Mouse (Mus musculus) liver, embryonic 12.5 days (tissue): ENCODE measurements around the gene Syt17. TPM values are rescaled to one million over a fixed set of nuclear protein-coding genes. Genes with fewer than 3 reads are reported as not detected.
"Not testable (repeated sequence)": the region's sequence is repeated elsewhere in the genome, so short reads cannot be mapped to it uniquely, and the experiment has no call there.

ENCODE experiments used
- ATAC-seq: fragments of 200-750 bp; cut with Nextera tagmentation; 2 replicates; pipeline ENCODE4 v1.8.0; 2017; ENCODE audit warnings: moderate number of reproducible peaks, mild to moderate bottlenecking, moderate library complexity
- H3K27ac ChIP-seq: fragments of 300-500 bp; sonication (generic); 2 replicates; pipeline ENCODE4 v1.5.1; 2016; ENCODE audit warnings: mild to moderate bottlenecking
- H3K27me3 ChIP-seq: fragments of 300-500 bp; sonication (generic); replicated peaks from 2 replicates; pipeline ENCODE4 v1.6.1; 2016; ENCODE audit warnings: mild to moderate bottlenecking, moderate library complexity
- H3K36me3 ChIP-seq: fragments of 300-500 bp; sonication (generic); 2 replicates; pipeline ENCODE4 v1.6.1; 2016; ENCODE audit warnings: mild to moderate bottlenecking, moderate library complexity
- H3K4me1 ChIP-seq: fragments of 300-500 bp; sonication (generic); 2 replicates; pipeline ENCODE4 v1.6.1; 2016
- H3K4me2 ChIP-seq: fragments of 300-500 bp; sonication (generic); 2 replicates; pipeline ENCODE4 v1.6.1; 2016; ENCODE audit warnings: mild to moderate bottlenecking, moderate library complexity
- H3K4me3 ChIP-seq: fragments of 300-500 bp; sonication (generic); 2 replicates; pipeline ENCODE4 v1.5.1; 2016; ENCODE audit warnings: mild to moderate bottlenecking, moderate library complexity
- H3K9ac ChIP-seq: fragments of 300-500 bp; sonication (generic); 2 replicates; pipeline ENCODE4 v1.6.1; 2016; ENCODE audit warnings: mild to moderate bottlenecking, moderate library complexity
- H3K9me3 ChIP-seq: fragments of 300-500 bp; sonication (generic); replicated peaks from 2 replicates; pipeline ENCODE4 v1.6.1; 2016; ENCODE audit warnings: mild to moderate bottlenecking, moderate library complexity
- WGBS: fragments of 180-500 bp; shearing (Covaris S2); methylation state at CpG from one replicate; pipeline ENCODE4 v1.1.7; 2016; ENCODE audit not compliant: insufficient replicate concordance; 5-methylcytosine and 5-hydroxymethylcytosine counted together
- polyA plus RNA-seq: library from polyadenylated mRNA; unstranded; fragments of >200 nt; fragmentation: Nextera tagmentation; extraction: Ambion mirVana; gene quantifications from 2 replicates; pipeline ENCODE4 v1.2.1, GENCODE M21; 2016

Gene Syt17
- polyA plus RNA-seq, 1 experiment from 2014 or later: 0.45 TPM

DNA sequence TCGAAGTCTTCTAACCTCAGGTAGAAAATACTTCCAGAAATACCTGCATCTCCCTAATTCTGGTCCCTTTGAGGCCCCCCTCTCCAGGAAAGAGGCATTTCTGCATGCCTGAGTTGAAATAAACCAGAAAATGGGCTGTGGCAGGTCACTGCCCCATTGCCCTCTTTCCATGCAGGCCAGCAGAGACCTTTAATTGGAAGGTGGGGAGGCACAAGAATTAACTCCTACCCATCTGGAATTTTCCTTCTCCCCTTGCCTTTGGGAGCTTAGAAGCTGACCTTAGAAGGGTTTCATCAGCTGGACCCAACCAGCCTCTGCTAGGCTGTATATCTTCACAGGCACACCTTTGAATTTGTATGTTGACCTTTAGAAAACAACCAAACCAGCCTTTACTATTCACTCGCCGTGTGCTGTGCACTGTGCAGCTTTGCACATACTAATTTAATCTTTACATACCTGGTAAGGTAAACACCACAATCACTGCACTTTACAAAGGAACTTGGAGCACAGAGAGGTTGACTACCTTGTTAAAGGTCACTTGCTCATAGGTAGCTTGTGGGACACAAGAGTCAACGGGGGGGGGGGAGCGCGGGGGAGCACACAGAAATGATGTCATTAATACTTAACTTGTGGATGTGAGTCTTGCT lies 84.3 kb downstream of the Syt17 start:
- Histone ChIP-seq H3K4me3 (no peak overlapping the region), H3K4me2 (no peak overlapping the region), H3K36me3 (no peaks in the 10 kb centered on the region), H3K27ac (no peak overlapping the region), H3K27me3 (no peaks in the 10 kb centered on the region), H3K4me1 (no peaks in the 10 kb centered on the region; the same call in 1 of the 2 replicates), H3K9ac (no peak overlapping the region), H3K9me3 (no peaks in the 10 kb centered on the region)
- 74% methylated on average over 6 of the region's 6 CpGs for WGBS
- no peak for ATAC-seq

DNA sequence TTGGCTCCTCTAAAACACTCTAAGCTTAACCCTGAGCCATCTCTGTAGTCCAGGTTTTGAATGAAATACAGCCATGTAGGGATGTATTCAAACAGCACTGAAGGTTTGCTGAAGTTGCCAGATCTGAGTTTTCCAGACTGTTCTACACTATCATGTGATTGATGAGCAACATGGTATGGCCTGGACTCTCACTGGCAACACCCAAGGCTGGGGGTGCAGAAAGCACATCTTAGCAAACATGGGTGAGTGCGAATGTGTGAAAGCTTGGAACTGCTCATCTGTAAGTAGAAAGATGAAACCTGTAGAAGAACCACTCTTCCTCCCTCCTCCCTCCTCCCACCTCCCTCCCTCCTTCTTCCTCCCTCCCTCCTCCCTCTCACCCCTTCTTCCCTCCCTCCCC lies 85.1 kb downstream of the Syt17 start:
- no peak for ATAC-seq
- Histone ChIP-seq H3K4me2 (no peak overlapping the region), H3K4me3 (no peak overlapping the region), H3K9ac (no peak overlapping the region), H3K4me1 (no peaks in the 10 kb centered on the region; the same call in 1 of the 2 replicates), H3K27ac (no peak overlapping the region), H3K27me3 (no peaks in the 10 kb centered on the region), H3K9me3 (no peaks in the 10 kb centered on the region), H3K36me3 (no peaks in the 10 kb centered on the region)
- 63% methylated on average over 1 of the region's 1 CpGs for WGBS

DNA sequence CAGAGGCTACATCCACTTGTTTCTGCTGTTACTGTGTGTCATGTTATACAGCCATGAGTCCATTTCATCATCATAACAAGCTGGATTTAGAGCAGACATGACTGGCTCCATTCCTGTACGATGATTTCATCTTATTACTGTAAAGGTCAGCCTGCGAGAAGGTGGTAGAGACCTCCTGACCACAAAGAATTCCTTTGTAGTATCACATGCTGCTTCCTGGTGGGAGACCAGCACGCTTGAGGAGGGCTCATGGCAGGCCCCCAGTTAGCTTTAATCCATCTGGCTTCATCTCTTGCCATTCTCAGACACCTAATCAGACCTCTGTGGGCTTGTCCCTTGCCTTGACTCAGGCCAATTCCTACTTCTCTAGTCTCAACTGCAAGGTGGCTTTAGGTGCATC lies 85.8 kb downstream of the Syt17 start:
- H3K4me3 ChIP-seq: no peak overlapping the region
- H3K27ac ChIP-seq: no peak overlapping the region
- no peak overlapping the region for H3K9ac ChIP-seq
- no peaks in the 10 kb centered on the region for H3K36me3 ChIP-seq
- no peak for ATAC-seq
- H3K27me3 ChIP-seq: no peaks in the 10 kb centered on the region
- no peaks in the 10 kb centered on the region for H3K9me3 ChIP-seq
- no peaks in the 10 kb centered on the region; the same call in 1 of the 2 replicates for H3K4me1 ChIP-seq
- WGBS: 35% methylated on average over 3 of the region's 3 CpGs
- no peak overlapping the region for H3K4me2 ChIP-seq

DNA sequence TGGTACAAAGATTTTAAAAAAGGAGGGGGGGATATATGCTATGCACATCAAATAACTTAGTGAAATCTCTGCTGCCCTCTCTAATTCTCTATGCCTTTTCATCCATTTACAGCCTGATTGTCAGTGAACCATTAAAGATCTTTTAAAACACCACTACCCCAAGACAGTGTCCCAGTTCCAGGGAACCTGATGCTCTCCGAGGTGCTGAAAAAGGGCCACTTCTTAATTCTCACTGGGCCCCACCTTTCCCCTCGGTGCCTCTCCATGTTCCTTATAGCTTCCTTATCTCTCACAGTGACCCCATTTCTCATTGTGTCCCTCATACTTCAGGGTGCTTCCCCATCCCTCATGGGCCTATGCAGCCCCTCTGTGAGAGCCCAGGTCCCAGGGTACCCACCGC lies 89.0 kb downstream of the Syt17 start:
- Histone ChIP-seq H3K27me3 (no peaks in the 10 kb centered on the region), H3K36me3 (no peaks in the 10 kb centered on the region), H3K9ac (no peak overlapping the region), H3K27ac (no peak overlapping the region), H3K9me3 (no peaks in the 10 kb centered on the region), H3K4me2 (no peak overlapping the region), H3K4me1 (no peaks in the 10 kb centered on the region), H3K4me3 (no peak overlapping the region)
- 38% methylated on average over 3 of the region's 3 CpGs for WGBS
- ATAC-seq: no peak

DNA sequence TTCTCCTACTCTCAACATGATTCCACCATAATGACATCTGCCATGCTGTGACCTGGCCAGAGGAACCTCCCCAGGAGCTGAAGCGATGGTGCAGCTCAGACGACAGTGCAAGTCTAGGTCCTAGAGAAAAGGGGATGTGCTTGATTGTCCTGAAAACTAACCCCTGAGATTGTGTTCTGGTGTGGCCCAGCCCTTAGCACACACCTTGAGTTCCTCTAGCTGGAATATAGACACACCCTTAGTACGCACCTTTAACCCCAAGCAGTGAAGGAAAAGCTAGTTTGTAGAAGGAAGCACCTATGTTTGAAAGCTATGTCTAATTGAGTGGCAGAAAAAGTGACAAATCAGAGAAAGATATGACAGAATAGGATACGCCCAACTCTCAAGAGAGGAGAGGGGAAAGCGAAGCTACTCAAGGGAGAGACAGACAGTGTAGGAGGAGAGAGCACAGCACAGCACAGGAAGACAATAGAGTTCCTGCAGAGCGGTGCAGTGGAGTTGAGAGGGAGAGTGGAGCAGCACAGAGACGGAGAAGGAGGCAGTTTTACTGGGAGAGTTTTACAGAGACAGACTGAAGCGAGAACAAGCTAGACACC lies 91.5 kb downstream of the Syt17 start:
- WGBS: 65% methylated on average over 8 of the region's 8 CpGs
- not testable (repeated sequence) for H3K4me3 ChIP-seq, H3K9me3 ChIP-seq, H3K4me1 ChIP-seq, H3K9ac ChIP-seq, ATAC-seq, H3K4me2 ChIP-seq, H3K27ac ChIP-seq, H3K36me3 ChIP-seq, H3K27me3 ChIP-seq

DNA sequence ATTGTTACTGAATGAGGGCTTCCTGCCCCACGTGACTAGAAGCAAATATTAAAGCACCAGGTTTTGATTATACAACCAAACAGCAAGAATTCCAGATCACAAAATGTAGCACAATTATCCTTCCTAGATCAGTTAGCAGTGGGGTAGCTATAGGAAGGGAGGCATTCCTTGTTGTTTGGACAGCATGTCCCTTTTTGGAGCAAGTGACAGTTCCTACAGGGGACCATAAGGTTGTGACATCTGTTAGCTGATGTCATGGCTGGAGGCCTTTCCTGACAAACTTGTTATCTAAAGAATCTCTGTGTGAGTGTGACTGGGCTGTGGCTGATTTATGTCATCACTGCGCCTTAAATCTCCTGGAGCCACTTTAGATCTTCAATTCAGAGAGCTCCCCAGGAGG lies 97.2 kb downstream of the Syt17 start:
- WGBS: 60% methylated on average over 2 of the region's 2 CpGs
- ATAC-seq: no peak
- Histone ChIP-seq H3K4me1 (no peaks in the 10 kb centered on the region), H3K9me3 (no peaks in the 10 kb centered on the region), H3K27ac (no peak overlapping the region), H3K4me3 (no peak overlapping the region), H3K4me2 (no peak overlapping the region), H3K27me3 (no peaks in the 10 kb centered on the region), H3K36me3 (no peaks in the 10 kb centered on the region), H3K9ac (no peak overlapping the region)

DNA sequence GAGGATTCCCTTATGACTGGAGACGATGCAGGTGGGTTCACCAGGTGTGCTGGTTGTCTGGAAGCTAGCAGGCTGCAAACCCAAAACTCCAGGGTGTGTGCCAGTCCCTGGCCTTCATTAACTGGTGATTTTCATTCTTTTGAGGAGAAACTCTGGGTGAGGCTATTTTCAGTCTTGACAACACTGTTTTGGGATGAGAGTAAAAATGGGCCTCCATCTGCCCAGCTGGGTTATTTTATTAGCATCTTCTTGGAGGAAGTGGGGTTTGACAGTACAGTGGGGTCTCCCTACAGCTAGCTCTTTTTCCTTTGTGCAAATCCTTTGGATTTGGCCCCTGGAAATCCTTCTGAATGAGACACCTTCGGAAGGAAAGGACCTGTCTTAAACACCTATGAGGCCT lies 101.1 kb downstream of the Syt17 start:
- 45% methylated on average over 2 of the region's 2 CpGs for WGBS
- H3K27ac ChIP-seq: no peak overlapping the region
- no peaks in the 10 kb centered on the region for H3K4me1 ChIP-seq
- no peaks in the 10 kb centered on the region for H3K9me3 ChIP-seq
- no peak overlapping the region for H3K4me2 ChIP-seq
- ATAC-seq: no peak
- H3K36me3 ChIP-seq: no peaks in the 10 kb centered on the region
- H3K27me3 ChIP-seq: no peaks in the 10 kb centered on the region
- no peak overlapping the region for H3K9ac ChIP-seq
- H3K4me3 ChIP-seq: no peak overlapping the region

DNA sequence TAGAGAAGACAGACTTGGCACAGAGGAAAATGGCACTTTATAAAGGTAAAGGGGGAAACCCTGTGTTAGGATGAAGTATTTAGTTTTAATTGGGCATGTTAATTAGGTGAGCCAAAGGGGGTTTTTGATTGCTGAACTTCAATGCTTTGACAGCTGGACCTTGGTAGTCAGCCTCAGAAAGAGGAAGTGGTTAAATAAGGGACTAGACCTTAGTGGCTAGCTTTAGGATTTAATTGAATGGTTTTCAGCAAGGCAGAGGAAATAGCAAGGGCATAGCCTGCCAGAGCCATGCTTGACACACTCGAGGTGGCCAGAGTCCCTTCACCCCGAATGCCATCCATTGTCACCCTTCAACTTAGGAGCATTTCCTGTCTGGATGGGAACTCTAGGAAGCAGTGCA lies 101.6 kb downstream of the Syt17 start:
- no peak overlapping the region for H3K4me3 ChIP-seq
- ATAC-seq: no peak
- no peak overlapping the region for H3K27ac ChIP-seq
- no peaks in the 10 kb centered on the region for H3K4me1 ChIP-seq
- H3K27me3 ChIP-seq: no peaks in the 10 kb centered on the region
- H3K9me3 ChIP-seq: no peaks in the 10 kb centered on the region
- WGBS: 13% methylated on average over 2 of the region's 2 CpGs
- no peaks in the 10 kb centered on the region for H3K36me3 ChIP-seq
- no peak overlapping the region for H3K9ac ChIP-seq
- H3K4me2 ChIP-seq: no peak overlapping the region

DNA sequence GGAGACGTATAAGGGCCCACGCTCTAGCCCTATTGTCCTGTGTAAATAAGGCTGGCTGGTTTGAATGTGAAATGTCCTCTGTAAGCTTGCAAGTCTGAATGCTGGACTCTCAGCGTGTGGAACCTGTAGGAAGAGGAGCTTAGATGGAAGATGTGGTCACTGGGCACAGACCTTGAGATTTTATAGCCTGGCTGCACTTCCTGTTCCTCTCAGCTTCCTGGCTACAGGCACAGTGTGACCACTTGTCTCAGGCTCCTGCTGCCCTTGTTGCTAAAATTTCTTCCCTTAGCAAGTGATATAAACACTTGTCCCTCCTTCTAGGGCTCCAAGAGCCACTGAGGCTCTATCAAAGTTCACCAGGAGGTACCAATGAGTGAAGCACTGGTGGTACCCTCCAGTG lies 102.6 kb downstream of the Syt17 start:
- Histone ChIP-seq H3K4me2 (no peak overlapping the region), H3K9ac (no peak overlapping the region), H3K36me3 (no peaks in the 10 kb centered on the region), H3K9me3 (no peaks in the 10 kb centered on the region), H3K4me1 (no peaks in the 10 kb centered on the region), H3K27ac (no peak overlapping the region), H3K4me3 (no peak overlapping the region), H3K27me3 (no peaks in the 10 kb centered on the region)
- no peak for ATAC-seq
- WGBS: 65% methylated on average over 3 of the region's 3 CpGs

DNA sequence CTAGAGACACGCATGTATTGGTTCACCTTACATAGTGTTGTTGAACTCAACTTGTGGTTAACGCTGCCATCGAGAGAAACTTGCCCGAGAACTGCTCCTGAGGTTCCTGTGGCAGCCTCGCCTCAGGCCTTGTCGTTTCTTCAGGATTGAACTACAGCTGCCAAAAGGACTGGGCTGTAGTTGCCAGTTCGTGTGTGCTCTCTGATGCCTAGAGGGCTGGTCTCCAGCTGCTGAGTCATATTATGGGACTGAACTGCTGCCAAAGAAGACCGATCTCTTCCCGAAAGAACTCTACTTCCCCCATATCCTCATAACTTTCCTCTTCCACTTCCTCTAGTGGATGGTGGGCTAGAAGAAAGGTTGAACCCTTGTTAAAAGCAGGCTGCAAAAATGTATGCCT lies 103.3 kb downstream of the Syt17 start:
- WGBS: 60% methylated on average over 9 of the region's 9 CpGs
- Histone ChIP-seq H3K4me1 (no peaks in the 10 kb centered on the region), H3K27me3 (no peaks in the 10 kb centered on the region), H3K9ac (no peak overlapping the region), H3K9me3 (no peaks in the 10 kb centered on the region), H3K27ac (no peak overlapping the region), H3K36me3 (no peaks in the 10 kb centered on the region), H3K4me2 (no peak overlapping the region), H3K4me3 (no peak overlapping the region)
- no peak for ATAC-seq

Other genes starting within 250 kb of the Syt17 start
- 10.3 and 10.8 TPM in 2 replicates for gene Smg1, start 204.6 kb downstream of the Syt17 start, polyA plus RNA-seq
- gene Itpripl2, start 43.8 kb upstream of the Syt17 start, polyA plus RNA-seq: 1.2 and 1.3 TPM in 2 replicates
- 62.9 and 64.4 TPM in 2 replicates for gene Coq7, start 85.1 kb upstream of the Syt17 start, polyA plus RNA-seq
- 0.46 and 0.49 TPM in 2 replicates for gene Tmc7, start 136.5 kb upstream of the Syt17 start, polyA plus RNA-seq
- gene Tmc5, start 149.1 kb upstream of the Syt17 start, polyA plus RNA-seq: not detected in 2 replicates